Mouse (Mus musculus): ENCODE data around the gene Emd. TPM values are rescaled to one million over a fixed set of nuclear protein-coding genes. Genes with fewer than 3 reads are reported as not detected.
A peak's percentile ranks its signal among the peaks of the same experiment; 100 is the strongest.

The Emd gene
- total RNA-seq, 1 experiment from 2014 or later: 63.0 TPM

- peak; percentile 96 for ATAC-seq (ENCODE audit: extremely low read depth, insufficient number of reproducible peaks, low FRiP score, poor library complexity, severe bottlenecking)
Observed at GRCm38 (mm10) chrX:74270062-74270901, 15.8 kb downstream of the Emd start, which contains the start of gene Rpl10. Gene Rpl10 (plus strand): TSS chrX:74270812.

GRCm38 (mm10) chrX:74270902-74271551 lies 16.5 kb downstream of the Emd start:
- no peak for ATAC-seq (ENCODE audit: extremely low read depth, insufficient number of reproducible peaks, low FRiP score, poor library complexity, severe bottlenecking)

GRCm38 (mm10) chrX:74273422-74274322 lies 19.2 kb downstream of the Emd start:
- ATAC-seq (ENCODE audit: extremely low read depth, insufficient number of reproducible peaks, low FRiP score, poor library complexity, severe bottlenecking): no peak

- peak; percentile 44 for ATAC-seq (ENCODE audit: extremely low read depth, insufficient number of reproducible peaks, low FRiP score, poor library complexity, severe bottlenecking)
Observed at GRCm38 (mm10) chrX:74277916-74278315, 23.4 kb downstream of the Emd start.

- no peak for ATAC-seq (ENCODE audit: extremely low read depth, insufficient number of reproducible peaks, low FRiP score, poor library complexity, severe bottlenecking)
Observed at GRCm38 (mm10) chrX:74281041-74281731, 26.7 kb downstream of the Emd start.

GRCm38 (mm10) chrX:74281732-74282394 lies 27.4 kb downstream of the Emd start, which contains the start of the genes Taz and Dnase1l1:
Gene Taz (plus strand): TSS chrX:74281912.
Gene Dnase1l1 (minus strand): TSS chrX:74282337.
- peak; percentile 55 for ATAC-seq (ENCODE audit: extremely low read depth, insufficient number of reproducible peaks, low FRiP score, poor library complexity, severe bottlenecking)

GRCm38 (mm10) chrX:74282395-74283091 lies 28.1 kb downstream of the Emd start:
- ATAC-seq (ENCODE audit: extremely low read depth, insufficient number of reproducible peaks, low FRiP score, poor library complexity, severe bottlenecking): peak; percentile 92

GRCm38 (mm10) chrX:74283092-74283437 lies 28.6 kb downstream of the Emd start:
- no peak for ATAC-seq (ENCODE audit: extremely low read depth, insufficient number of reproducible peaks, low FRiP score, poor library complexity, severe bottlenecking)

- no peak for ATAC-seq (ENCODE audit: extremely low read depth, insufficient number of reproducible peaks, low FRiP score, poor library complexity, severe bottlenecking)
Observed at GRCm38 (mm10) chrX:74293431-74293830, 38.9 kb downstream of the Emd start.

GRCm38 (mm10) chrX:74296538-74297448 lies 42.3 kb downstream of the Emd start, which contains the start of gene Atp6ap1:
Gene Atp6ap1 (plus strand): TSS chrX:74297097.
- ATAC-seq (ENCODE audit: extremely low read depth, insufficient number of reproducible peaks, low FRiP score, poor library complexity, severe bottlenecking): peak; percentile 100

- ATAC-seq (ENCODE audit: extremely low read depth, insufficient number of reproducible peaks, low FRiP score, poor library complexity, severe bottlenecking): no peak
Observed at GRCm38 (mm10) chrX:74298348-74298747, 43.9 kb downstream of the Emd start.

GRCm38 (mm10) chrX:74299721-74300120 lies 45.2 kb downstream of the Emd start:
- peak; percentile 51 for ATAC-seq (ENCODE audit: extremely low read depth, insufficient number of reproducible peaks, low FRiP score, poor library complexity, severe bottlenecking)

GRCm38 (mm10) chrX:74304867-74305700 lies 50.6 kb downstream of the Emd start, which contains the start of gene Gdi1:
Gene Gdi1 (plus strand): TSS chrX:74304998.
- ATAC-seq (ENCODE audit: extremely low read depth, insufficient number of reproducible peaks, low FRiP score, poor library complexity, severe bottlenecking): peak; percentile 76
